Mouse (Mus musculus): ENCODE measurements at regions not wholly inside any gene's neighbourhood (a gene's known extent, or its start where the extent isn't known, plus 50 kb on each side); places are given as distances from the start of the nearest gene placed in this dataset.

GRCm38 (mm10) chr13:71003517-71003916 lies 161.9 kb upstream of the Adamts16 start:
- TF ChIP-seq POLR2A (IDR thresholded peaks at IDR 0.05; ENCODE audit: low read depth, low read length): no peak
- TF ChIP-seq CTCF (IDR thresholded peaks at IDR 0.05; ENCODE audit: extremely low read depth, insufficient read length, insufficient replicate concordance, low read depth, low read length): no peak

All from small intestine, adult 2 months (tissue).